Mouse (Mus musculus): ENCODE measurements around the gene Hsd11b1.

Gene Hsd11b1

DNA sequence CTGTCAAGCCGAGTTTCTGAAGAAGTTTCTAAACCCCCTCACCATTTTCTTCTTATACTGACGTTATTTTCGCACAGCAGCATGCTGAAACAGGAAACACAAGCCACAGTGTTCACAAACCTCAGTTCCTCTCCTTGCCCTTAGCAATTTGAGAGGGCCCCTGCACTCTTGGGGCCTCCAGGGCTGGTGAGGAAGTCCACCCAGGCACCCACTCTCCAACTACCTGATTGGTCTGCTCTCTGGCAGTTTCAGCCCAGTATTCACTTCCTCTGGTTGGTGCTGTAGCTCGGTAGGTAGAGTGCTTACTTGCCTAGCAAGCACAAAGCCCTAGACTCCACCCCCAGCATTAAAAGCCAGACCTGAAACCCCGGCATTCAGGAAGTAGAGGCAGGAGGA is 62.5 kb downstream of the Hsd11b1 start, which contains the start of gene Traf3ip3:
TSS of gene Traf3ip3 (minus strand) at position 321 of the 396 bp plus-strand sequence.
- peak; percentile 90 to 92 for DNase-seq (ENCODE audit: low spot score in 2 of 2)

DNA sequence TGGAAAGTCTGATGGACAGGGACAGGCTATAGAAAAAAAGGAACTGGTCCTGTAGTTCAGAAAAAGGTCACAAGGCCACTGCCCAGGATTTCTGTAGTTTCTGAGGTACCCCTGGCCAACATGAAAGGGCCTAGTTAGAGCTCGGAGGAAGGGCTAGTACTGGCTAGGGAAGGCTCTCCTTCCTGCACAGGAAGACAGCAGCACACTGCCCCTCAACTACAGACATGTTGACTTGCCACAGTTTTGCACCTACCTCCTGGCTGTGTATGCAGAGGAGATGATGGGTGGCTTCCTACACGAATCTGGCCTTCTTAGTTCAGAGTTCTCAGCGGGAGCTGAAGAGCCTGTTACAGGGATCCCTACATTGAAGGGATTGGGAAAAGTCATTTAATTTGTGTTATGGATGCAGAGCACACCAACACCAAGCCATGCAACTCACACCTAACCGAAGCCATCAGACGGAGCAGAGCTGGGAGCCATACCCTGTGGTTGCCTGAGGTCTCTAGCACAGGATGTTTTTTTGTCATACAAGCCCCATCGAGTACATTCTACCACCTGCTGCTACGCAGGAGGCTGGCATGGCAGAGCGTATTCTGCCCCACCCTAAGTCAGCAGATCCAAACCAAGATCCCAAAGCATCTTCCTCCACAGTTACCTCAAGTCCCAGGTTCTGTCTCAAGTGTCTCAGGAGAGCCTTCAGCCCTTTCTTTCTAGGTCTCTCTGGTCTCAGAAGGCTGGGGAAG is 63.1 kb downstream of the Hsd11b1 start:
- DNase-seq (ENCODE audit: low spot score in 2 of 2) = no peak

DNA sequence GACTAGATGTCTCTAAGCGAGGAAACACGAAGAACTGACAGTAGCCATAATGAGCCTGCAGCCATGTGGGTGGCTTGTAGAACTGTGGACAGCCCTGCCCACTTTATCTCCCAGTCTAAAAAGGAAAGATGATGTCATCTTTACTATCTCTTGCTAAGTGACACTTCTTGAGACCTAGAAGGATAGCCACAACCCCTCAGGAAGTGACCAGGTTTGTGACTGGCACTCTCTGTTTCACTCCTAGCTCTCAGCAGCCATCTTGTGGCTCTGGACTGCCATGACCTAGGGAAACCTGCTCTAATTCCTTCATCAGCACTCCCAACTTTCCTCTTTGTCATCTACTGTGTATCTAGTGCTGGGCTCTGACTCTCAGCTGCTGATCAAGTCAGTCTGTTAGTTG is 65.6 kb downstream of the Hsd11b1 start:
- peak; percentile 36 to 58 for DNase-seq (ENCODE audit: low spot score in 2 of 2)

DNA sequence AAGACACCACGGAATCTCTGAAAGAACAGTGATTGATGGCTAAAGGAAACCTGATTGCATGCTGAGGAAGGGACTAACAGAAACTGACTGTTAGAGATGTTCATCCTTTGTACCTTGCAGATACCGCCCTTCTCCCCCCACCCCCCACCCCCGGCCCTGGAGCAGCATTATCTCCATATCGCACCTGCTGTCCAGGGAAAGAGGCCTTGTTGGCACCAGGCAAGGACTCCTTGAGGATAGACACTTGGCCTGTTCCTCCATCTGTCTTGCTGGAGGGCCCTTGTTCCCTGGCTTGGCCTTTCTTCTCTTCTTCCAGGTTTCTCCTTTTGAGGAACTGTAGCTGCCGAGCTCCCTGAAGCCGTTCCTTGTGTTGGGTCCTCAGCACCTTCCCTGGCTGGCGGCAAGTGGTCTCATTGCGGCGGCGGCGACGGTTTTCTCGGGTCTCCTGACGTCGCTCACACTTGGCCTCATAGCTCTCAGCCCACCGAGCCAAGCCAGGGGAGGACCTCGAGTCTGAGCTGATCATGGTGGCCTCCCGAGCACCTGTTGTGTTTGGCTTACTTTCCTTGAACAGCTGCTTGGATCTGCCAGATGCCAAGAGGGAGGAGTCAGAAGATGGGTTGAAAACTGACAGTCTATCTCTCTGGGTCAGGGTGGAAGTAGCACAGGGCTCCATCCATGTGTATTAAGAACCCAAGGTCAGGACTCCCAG is 66.2 kb downstream of the Hsd11b1 start:
- DNase-seq (ENCODE audit: low spot score in 2 of 2) = no peak

DNA sequence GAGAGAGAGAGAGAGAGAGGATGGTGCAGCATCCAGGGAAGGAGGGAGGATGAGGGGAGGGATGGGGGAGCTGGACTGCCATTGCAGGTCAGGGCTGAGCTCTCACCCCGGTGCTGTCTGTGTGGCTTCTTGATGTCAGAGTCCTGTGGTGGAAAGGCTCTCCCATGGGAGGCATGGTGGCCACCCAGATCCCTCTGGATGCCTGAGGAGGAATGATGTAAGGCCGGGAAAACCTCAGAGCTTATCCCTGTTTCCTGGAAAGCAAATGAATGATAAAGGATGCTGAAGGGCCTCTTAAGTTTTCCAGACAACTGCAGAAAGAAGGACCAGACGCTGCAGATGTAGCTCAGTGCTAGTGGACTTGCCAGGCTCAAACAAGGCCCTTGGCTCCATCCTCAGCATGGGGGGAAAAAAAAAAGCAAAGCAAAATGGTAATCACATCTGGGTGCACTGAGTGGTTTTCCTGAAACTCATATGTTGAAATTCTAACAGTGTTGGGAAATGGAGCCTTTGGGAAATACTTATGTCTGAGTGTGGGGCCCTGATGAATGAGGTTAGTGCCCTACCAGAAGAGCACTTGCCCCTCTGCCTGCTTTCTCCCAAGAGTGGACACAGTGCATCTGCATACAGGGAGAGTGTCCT is 68.6 kb downstream of the Hsd11b1 start:
- DNase-seq (ENCODE audit: low spot score in 2 of 2) = no peak

DNA sequence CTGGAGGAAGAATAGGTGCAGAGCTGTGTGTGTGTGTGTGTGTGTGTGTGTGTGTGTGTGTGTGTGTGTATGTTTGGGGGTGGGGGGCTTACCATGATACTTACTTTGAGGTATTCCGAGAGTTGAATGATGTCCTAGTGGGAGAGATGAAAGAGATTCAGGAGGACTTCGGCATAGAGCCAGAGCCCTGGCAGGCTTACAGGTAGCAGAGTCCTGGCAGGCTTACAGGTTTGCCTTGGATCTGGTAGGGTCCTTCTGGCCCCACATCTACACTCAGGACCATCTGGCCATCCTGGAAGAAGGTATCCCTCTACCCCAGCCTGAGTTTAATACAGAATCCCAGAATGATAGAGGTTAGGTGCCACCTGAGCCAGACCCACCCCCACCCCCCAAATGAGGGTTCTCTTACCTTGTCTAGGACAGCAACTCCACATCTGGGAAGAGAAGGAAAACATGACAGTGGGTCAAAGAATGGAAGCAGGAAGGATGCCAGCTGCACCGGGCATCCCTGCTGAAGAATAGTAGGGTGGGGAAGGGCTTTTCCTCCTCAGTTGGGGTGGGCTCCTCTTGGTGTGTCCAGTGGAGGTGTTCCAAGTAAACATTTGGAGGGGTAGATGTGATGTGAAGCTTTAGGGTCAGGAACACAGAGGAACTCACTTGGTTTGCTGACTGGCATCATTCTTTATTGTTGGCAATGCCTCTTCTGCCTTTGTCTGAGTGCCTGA is 69.3 kb downstream of the Hsd11b1 start:
- DNase-seq (ENCODE audit: low spot score in 2 of 2) = no peak

DNA sequence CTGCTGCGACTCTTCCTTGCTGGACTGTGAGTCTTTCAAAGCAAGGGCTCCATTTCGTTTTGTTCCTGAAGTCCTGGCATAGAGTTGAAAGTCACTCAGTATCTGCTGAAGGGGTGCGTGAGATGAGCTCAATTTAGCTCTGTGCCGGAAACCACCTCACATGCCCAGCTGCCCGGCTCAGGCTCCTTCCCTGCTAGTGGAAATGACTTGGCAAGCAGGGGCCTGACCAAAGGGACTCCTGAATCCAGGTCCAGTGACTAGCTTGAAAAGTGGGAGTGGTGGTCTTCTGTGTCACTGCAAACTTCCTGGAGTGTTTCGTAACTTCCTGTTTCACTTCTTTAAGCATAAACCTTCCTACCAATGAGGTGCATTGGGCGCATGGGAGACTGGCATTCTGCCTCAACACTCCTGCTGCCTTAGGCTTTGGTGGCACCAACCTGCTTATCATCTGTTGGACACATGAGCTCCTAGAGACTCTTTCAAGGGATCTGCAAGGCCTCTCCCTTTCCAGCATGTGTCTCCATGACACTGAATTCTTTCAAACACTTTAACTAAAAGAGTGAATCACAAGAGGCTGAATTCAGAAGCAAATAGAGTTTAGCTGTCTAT is 72.1 kb downstream of the Hsd11b1 start:
- DNase-seq (ENCODE audit: low spot score in 2 of 2) = no peak

DNA sequence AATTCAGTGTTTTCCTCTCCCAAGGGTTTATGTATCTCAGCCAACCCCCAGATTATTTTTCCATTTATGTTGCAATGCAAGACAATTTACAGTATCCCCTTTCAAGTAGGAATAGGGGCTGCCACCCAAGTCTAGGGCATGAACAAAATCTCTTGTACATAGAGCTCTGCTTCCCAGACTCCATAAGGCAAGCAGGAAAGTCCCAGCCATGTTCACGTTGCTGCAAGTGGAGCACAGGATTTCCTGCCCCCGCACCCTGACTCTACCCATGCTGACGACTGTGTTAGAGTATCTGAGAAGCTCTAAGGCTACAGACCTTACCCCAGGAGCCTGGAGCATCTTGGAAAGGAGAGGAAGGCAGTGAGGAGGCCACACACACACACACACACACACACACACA is 74.1 kb downstream of the Hsd11b1 start:
- no peak for DNase-seq (ENCODE audit: low spot score in 2 of 2)

DNA sequence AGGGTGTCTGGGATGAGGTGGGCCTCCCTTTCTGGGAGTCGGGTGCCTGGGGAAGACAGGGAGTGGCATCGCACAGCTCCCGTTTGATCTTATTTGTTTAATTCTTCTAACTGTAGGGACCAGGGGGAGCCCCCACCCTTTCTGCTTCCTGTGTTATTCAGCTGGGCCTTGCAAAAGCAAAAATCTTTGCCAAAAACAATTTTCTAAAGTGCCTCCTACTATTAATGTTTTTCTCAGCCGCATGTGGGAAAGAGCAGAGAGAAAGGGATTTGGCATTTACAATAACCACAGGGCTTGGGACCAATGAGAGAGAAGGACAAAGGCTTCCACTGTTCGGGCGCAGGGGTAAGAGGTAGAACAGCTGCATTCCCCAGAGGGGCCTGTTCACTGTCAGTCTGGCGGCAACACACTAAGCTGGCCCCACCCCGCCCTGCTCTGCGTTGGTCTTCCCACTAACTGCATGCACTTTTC is 74.7 kb downstream of the Hsd11b1 start:
- peak in 1 of 2 experiments; percentile 42 for DNase-seq (ENCODE audit: low spot score in 2 of 2)

DNA sequence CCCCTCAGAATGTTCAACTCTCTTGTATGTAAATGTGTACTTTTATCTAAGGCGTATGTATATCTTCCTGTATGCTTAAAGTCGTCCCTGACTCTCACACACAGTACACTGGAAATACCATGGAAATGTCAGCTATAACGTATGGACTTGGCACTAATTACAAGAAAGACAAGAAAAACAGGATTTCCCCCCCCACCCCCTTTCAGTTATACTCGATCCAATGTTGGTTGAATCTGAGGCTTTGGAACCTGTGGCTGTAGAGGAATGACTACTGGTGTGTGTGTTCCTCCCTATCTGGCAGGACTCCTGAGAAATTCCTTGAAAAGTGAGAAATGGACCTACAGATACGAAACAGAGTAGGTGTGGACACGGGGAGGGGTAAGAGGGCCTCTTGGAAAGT is 75.6 kb downstream of the Hsd11b1 start:
- no peak for DNase-seq (ENCODE audit: low spot score in 2 of 2)

DNA sequence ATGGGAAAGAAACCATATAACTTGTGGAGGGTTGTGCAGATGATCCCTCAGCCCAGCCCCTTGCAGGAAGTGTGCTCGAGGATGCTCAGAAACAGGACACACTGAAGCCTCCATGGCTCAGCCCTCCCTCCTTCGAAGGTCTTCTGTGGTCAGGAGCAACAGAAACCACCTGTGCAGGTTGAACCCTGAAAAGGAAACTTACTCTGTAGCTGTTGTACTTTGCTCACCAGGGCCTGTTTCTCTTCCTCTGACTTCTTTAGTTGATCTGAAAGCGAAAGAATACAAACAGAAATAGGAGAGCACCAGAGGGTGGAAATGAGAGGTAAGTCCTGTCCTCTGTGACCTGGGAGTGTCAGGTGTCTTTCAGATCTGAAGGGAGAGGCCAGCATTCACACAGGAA is 82.8 kb downstream of the Hsd11b1 start:
- no peak for DNase-seq (ENCODE audit: low spot score in 2 of 2)

DNA sequence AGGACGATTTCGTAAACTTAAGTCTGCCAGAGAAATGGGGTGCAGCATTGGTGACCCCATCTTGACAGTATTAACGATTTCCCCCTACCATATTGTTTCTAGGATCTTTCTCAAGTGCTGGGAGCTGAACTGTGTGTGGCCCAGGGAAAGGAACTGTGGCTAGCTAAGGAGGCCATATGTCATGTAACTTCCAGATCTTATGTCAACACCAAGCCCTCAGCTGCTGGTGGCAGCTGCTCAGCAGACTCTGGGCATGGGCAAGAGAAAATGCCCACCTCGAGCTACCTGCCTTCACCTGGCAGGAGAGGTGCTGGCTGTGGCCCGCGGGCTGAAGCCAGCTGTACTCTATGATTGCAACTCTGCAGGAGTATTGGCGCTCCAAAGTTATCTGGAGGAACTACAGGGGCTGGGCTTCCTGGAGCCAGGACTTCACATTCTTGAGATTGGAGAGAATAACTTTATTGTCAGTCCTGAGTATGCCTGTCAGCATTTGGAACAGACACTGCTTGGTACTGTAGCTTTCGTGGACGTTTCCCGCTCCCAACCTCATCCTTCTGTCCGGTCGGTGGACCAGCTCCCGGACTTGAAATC is 89.6 kb downstream of the Hsd11b1 start:
- DNase-seq (ENCODE audit: low spot score in 2 of 2) = no peak

DNA sequence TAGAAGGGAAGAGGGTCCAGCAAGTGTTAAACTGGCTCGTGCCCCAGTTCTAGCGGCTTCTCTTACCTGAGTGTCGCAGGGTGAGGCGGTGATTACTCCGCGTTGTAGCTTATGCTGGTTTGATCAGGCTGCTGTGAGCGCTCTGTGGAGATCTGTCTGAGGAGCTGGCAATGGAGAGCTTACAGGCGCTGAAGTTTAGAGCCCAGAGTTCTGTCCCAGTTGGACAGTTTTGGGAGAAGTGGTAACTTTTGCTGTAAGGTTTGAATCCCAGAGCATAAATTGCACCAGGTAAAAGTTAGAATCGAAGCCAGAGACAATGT is 90.1 kb downstream of the Hsd11b1 start:
- DNase-seq (ENCODE audit: low spot score in 2 of 2) = no peak

DNA sequence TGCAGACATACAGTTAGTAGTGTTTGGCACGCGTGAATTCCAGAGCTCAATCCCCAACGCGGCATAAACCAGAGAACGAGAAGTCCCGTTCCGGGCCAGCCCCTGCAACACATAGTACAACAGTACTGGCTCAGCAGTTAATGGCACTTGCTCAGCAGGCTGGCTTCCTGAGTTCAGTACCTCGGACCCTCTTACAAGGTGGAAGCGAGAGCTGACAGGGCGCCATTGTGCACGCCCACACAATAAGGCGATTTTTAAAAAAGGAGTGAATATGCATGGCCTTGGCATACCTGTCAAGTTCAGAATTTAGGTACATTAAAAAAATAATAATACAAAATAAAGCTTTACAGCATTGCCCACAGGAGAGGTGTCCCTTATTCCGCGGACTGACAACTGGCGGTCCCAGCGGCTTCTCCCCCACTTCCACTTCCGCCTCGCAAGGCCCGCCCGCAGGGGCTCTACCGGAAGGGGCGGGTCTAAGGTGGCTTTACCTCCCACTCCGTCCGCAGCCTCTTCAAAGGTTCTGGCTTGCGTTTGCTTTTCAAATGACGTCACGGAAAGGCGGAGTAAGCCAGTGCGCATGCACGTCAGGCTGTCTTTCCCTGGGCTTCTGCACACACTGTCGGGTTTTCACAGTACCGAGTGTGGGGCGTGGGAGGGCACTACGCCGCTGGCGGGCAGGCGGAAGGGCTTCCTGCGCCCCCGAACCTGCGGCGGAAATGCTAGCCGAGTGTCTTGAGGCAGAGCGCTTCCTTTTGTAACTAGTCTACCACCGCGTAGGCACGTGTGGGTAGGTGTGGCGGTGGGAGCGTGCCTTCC is 90.7 kb downstream of the Hsd11b1 start:
- DNase-seq (ENCODE audit: low spot score in 2 of 2) = peak; percentile 98 to 99

Data from natural killer cell, adult 2 months (primary cell).